Mouse (Mus musculus) lung, postnatal 0 days (tissue): ENCODE measurements around the gene Swsap1.

Experiments used
- CTCF ChIP-seq: IDR thresholded peaks from 2 replicates; pipeline ENCODE4 v1.5.1; 2016; ENCODE audit warnings: antibody characterized with exemption, mild to moderate bottlenecking
- EP300 ChIP-seq: IDR thresholded peaks from 2 replicates; pipeline ENCODE4 v1.6.1; 2016; ENCODE audit warnings: antibody characterized with exemption, mild to moderate bottlenecking, control low read depth

DNA sequence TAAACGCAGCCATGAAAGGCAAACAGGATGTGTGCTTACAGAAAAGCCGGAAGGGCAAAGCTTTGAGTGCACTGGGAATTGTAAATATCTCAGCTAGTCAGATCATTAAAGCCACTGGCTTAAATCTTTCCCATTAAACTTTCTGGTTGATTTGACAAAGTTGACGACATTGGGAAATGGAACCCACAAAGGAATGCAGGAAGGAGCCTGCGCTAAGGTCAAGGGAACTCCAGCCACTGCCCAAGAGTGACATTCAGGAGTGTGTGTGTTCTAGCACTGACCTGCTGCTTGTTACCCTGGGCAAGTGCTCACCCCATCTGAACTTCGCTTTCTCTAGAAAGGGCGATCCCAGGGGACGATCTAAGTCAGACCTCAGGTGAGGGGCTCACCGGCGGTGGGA is 4.6 kb downstream of the Swsap1 start:
- no peak for TF ChIP-seq CTCF
- no peak for TF ChIP-seq EP300
